Mouse (Mus musculus) erythroblast, adult 5-6 weeks (primary cell): Measurements from ENCODE around the gene Ss18l1. TPM values are rescaled to one million over a fixed set of nuclear protein-coding genes. Genes with fewer than 3 reads are reported as not detected.

Experiments
- ATAC-seq: replicated peaks from 2 replicates; pipeline ENCODE4 v1.8.0; 2016; ENCODE audit warnings: moderate number of reproducible peaks, mild to moderate bottlenecking, moderate TSS enrichment, inconsistent platforms; ENCODE audit not compliant: poor library complexity, low FRiP score, severe bottlenecking
- total RNA-seq, 2 experiments: library from RNA; stranded (forward) in 1 of 2; stranded (reverse) in 1 of 2; fragments of 150-400 nt in 1 of 2; fragments of 200-764, 138-1000 nt in 1 of 2; gene quantifications; 2 replicates each; pipeline versions ENCODE4 v1.2.3 to v1.2.4; 2015 to 2017; ENCODE audit warnings: low replicate concordance in 2 of 2

Gene Ss18l1
- total RNA-seq, 2 experiments from 2014 or later, result 0.34 TPM; not detected in 1

- ATAC-seq, result no peak
These were observed 73.8 kb downstream of the Ss18l1 start for GRCm38 (mm10) chr2:180116081-180116493.

GRCm38 (mm10) chr2:180116741-180117484 is 74.6 kb downstream of the Ss18l1 start:
- no peak for ATAC-seq

GRCm38 (mm10) chr2:180117485-180118194 is 75.3 kb downstream of the Ss18l1 start:
- no peak for ATAC-seq

- ATAC-seq, result peak; percentile 95
These were observed 76.5 kb downstream of the Ss18l1 start, which contains the start of gene Osbpl2 for GRCm38 (mm10) chr2:180118661-180119438. TSS of gene Osbpl2 (plus strand) at chr2:180119306.

Other genes with a start within 250 kb of the Ss18l1 start
- gene Taf4, start 65.9 kb upstream of the Ss18l1 start, total RNA-seq (2015; ENCODE audit: low replicate concordance), result 11.0 and 12.7 TPM in 2 replicates
- 39.6 and 47.5 TPM in 2 replicates for gene Taf4, start 65.9 kb upstream of the Ss18l1 start, total RNA-seq (2017; ENCODE audit: low replicate concordance)
- 1.7 and 7.3 TPM in 2 replicates for gene Lsm14b, start 17.5 kb upstream of the Ss18l1 start, total RNA-seq (2015; ENCODE audit: low replicate concordance)
- gene Lsm14b, start 17.5 kb upstream of the Ss18l1 start, total RNA-seq (2017; ENCODE audit: low replicate concordance), result 1.3 and 10.0 TPM in 2 replicates
- 66.3 and 90.5 TPM in 2 replicates for gene Psma7, start 76 bp upstream of the Ss18l1 start, total RNA-seq (2015; ENCODE audit: low replicate concordance)
- gene Psma7, start 76 bp upstream of the Ss18l1 start, total RNA-seq (2017; ENCODE audit: low replicate concordance), result 48.8 and 90.3 TPM in 2 replicates
- not detected in 2 replicates for gene Mtg2, start 28.1 kb downstream of the Ss18l1 start, total RNA-seq (2015; ENCODE audit: low replicate concordance)
- 2.8 and 4.9 TPM in 2 replicates for gene Mtg2, start 28.1 kb downstream of the Ss18l1 start, total RNA-seq (2017; ENCODE audit: low replicate concordance)
- gene Hrh3, start 62.0 kb downstream of the Ss18l1 start, total RNA-seq (2015; ENCODE audit: low replicate concordance), result not detected in 2 replicates
- not detected in 2 replicates for gene Hrh3, start 62.0 kb downstream of the Ss18l1 start, total RNA-seq (2017; ENCODE audit: low replicate concordance)
- 8.2 and 10.0 TPM in 2 replicates for gene Osbpl2, start 76.8 kb downstream of the Ss18l1 start, total RNA-seq (2015; ENCODE audit: low replicate concordance)
- gene Osbpl2, start 76.8 kb downstream of the Ss18l1 start, total RNA-seq (2017; ENCODE audit: low replicate concordance), result 9.2 and 15.2 TPM in 2 replicates
- 13.3 and 28.6 TPM in 2 replicates for gene Adrm1, start 129.0 kb downstream of the Ss18l1 start, total RNA-seq (2015; ENCODE audit: low replicate concordance)
- gene Adrm1, start 129.0 kb downstream of the Ss18l1 start, total RNA-seq (2017; ENCODE audit: low replicate concordance), result 8.5 and 23.9 TPM in 2 replicates
- 1.7 TPM in 1 of 2 replicates, not detected in the other for gene Lama5, start 183.3 kb downstream of the Ss18l1 start, total RNA-seq (2015; ENCODE audit: low replicate concordance)
- gene Lama5, start 183.3 kb downstream of the Ss18l1 start, total RNA-seq (2017; ENCODE audit: low replicate concordance), result 0.09 and 0.14 TPM in 2 replicates
- 363 and 447 TPM in 2 replicates for gene Rps21, start 214.9 kb downstream of the Ss18l1 start, total RNA-seq (2015; ENCODE audit: low replicate concordance)
- gene Rps21, start 214.9 kb downstream of the Ss18l1 start, total RNA-seq (2017; ENCODE audit: low replicate concordance), result 275 and 320 TPM in 2 replicates
- gene Cables2, start 231.0 kb downstream of the Ss18l1 start, total RNA-seq (2015; ENCODE audit: low replicate concordance), result 2.5 and 4.6 TPM in 2 replicates
- gene Cables2, start 231.0 kb downstream of the Ss18l1 start, total RNA-seq (2017; ENCODE audit: low replicate concordance), result 2.7 and 4.9 TPM in 2 replicates
- not detected in 2 replicates for gene Rbbp8nl, start 247.4 kb downstream of the Ss18l1 start, total RNA-seq (2015; ENCODE audit: low replicate concordance)
- not detected in 2 replicates for gene Rbbp8nl, start 247.4 kb downstream of the Ss18l1 start, total RNA-seq (2017; ENCODE audit: low replicate concordance)